Mouse (Mus musculus): Measurements from ENCODE around the gene Baz2b.
A peak's percentile ranks its signal among the peaks of the same experiment; 100 is the strongest.

Baz2b gene

DNA sequence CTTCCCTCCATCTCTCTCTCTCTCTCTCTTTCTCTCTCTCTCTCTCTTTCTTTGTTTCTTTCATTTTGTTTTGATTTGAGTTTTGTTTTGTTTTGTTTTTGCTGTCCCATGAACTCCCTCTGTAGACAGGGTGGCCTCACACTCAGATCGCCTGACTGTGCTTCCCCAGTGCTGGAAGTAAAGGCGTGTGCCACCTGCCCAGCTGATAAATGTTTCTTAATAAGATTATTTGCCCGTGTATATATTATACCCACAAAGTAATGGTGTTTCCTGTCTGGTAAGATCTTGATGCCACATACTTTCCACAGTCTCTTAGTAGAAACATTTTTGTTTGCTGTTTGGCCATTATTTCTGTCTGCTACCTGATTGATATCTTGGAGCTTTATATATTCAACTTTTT, 198.1 kb downstream of the Baz2b start:
- DNase-seq (ENCODE audit: extremely low read depth, low read depth), result no peak

- DNase-seq (ENCODE audit: extremely low read depth, low read depth), result no peak
Measured at GRCm38 (mm10) chr2:60003665-60004045, 206.0 kb downstream of the Baz2b start.

DNA sequence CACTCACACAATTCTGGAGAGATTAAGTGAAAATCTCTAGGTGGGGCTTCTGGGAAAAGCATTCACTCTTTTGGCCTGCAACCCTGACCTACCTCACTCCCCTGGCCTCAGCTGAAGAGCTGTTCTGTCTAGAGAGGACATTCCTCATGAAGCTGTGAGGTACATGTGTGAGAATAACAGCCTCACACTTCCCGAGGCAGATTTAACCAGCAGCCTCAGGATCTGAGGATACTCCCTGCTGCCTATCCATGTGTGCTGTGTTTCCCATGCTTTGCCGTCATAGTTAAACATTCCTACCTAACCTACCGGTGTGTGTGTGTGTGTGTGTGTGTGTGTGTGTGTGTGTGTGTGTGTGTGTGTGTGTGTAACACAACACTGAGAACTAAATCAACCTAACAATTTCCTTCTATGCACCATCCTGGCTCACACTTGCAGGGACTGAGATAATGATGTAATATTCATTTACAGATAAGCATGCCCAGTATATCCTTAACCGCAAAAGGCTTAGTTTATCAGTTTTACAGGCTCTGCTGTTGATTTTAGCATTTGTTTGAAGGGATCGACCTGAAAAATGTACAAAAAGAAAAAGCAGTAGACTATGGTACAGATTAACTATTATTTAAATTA, 206.5 kb downstream of the Baz2b start:
- no peak for DNase-seq (ENCODE audit: extremely low read depth, low read depth)

GRCm38 (mm10) chr2:60000268-60000667, 209.4 kb downstream of the Baz2b start:
- no peak for DNase-seq (ENCODE audit: extremely low read depth, low read depth)

GRCm38 (mm10) chr2:59997479-59998228, 212.0 kb downstream of the Baz2b start:
- DNase-seq (ENCODE audit: extremely low read depth, low read depth), result no peak

GRCm38 (mm10) chr2:59996911-59997310, 212.7 kb downstream of the Baz2b start:
- no peak for DNase-seq (ENCODE audit: extremely low read depth, low read depth)

- DNase-seq (ENCODE audit: extremely low read depth, low read depth), result no peak
Measured at GRCm38 (mm10) chr2:59993190-59993535, 216.5 kb downstream of the Baz2b start.

- no peak for DNase-seq (ENCODE audit: extremely low read depth, low read depth)
Measured at GRCm38 (mm10) chr2:59992488-59993189, 217.0 kb downstream of the Baz2b start.

- no peak for DNase-seq (ENCODE audit: extremely low read depth, low read depth)
Measured at GRCm38 (mm10) chr2:59991775-59992174, 217.9 kb downstream of the Baz2b start.

- DNase-seq (ENCODE audit: extremely low read depth, low read depth), result no peak
Measured at GRCm38 (mm10) chr2:59987521-59987920, 222.1 kb downstream of the Baz2b start.

- DNase-seq (ENCODE audit: extremely low read depth, low read depth), result no peak
Measured at GRCm38 (mm10) chr2:59979488-59980220, 230.0 kb downstream of the Baz2b start.

- no peak for DNase-seq (ENCODE audit: extremely low read depth, low read depth)
Measured at GRCm38 (mm10) chr2:59976680-59977079, 233.0 kb downstream of the Baz2b start.

DNA sequence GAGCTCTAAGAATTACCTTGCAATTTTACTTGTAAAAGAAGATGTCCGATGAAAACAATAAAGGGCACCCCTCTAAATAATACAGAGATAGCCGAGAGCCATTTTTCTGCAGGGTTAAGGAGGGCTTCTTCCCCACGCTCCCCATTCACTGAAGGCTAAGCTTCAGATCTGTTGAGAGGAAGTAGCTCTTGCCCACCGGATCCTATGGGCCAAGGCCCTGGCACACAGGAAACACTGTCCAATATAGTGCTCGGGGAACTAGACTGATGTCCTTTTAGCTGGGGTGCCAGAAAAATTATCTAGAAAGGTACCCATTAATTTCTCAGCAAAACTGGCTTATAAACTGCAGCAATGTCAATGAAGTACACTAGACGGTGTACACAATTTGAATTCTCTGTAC, 233.9 kb downstream of the Baz2b start:
- no peak for DNase-seq (ENCODE audit: extremely low read depth, low read depth)

- no peak for DNase-seq (ENCODE audit: extremely low read depth, low read depth)
Measured at GRCm38 (mm10) chr2:59973962-59974361, 235.7 kb downstream of the Baz2b start.

- no peak for DNase-seq (ENCODE audit: extremely low read depth, low read depth)
Measured at GRCm38 (mm10) chr2:59973104-59973641, 236.5 kb downstream of the Baz2b start.

DNA sequence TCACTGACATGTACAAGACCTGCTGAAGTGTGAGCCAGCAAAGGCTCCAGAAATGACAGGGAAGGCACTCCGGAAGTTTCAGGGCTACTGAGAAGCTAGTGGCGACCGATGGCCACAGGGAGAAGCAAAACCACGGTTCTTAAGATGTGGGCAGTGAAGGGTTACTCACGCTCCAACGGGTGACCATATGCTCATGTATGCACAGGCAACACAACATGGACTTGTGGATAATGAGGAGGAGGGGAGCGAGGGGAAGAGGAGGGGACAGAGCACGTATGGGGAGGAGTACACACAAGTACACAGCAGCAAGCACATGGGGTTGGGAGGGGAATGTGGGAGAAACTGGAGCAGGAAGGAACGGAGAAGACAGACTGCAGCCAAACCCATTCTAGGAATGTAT, 239.1 kb downstream of the Baz2b start:
- no peak for DNase-seq (ENCODE audit: extremely low read depth, low read depth)

DNA sequence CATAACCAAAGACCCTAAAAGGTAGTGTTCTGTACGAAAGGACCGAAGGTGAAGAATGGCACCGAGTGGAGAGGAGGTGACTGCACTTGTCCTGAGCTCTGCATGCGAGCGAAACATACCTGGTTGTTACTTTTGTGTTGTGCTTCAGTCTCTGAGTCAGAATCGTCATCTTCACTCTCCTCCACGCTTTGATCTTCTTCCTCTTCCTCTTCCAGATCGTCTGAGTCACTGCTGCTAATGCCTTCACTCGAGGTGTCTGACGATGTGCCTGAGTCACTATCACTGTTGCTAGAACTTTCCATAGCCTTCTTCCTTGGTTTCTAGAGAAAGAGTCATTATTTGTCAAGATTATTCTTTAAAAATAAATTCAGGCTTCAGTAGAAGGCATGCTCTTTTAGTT, 240.5 kb downstream of the Baz2b start:
- peak; percentile 2 for DNase-seq (ENCODE audit: extremely low read depth, low read depth)

DNA sequence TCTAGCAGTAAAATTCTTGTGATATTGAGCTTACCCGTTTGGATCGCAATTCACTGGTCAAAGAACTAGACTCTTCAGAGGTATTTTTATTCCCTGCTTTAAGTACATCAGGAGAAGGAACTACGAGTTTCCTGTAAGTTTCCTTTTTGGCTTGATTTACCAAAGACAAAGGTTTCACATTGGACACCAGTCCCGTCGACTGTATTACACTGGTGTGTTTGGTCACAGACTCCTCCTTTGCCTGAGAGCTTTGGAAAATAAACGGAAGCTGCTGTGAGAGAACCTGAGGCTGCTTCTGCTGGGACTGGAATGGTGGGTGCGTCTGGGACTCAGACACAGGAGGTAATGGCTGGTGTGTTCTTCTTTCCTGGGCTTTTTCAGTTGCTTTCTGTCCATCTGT, 241.0 kb downstream of the Baz2b start:
- no peak for DNase-seq (ENCODE audit: extremely low read depth, low read depth)

GRCm38 (mm10) chr2:59966454-59966853, 243.2 kb downstream of the Baz2b start:
- DNase-seq (ENCODE audit: extremely low read depth, low read depth), result no peak

DNA sequence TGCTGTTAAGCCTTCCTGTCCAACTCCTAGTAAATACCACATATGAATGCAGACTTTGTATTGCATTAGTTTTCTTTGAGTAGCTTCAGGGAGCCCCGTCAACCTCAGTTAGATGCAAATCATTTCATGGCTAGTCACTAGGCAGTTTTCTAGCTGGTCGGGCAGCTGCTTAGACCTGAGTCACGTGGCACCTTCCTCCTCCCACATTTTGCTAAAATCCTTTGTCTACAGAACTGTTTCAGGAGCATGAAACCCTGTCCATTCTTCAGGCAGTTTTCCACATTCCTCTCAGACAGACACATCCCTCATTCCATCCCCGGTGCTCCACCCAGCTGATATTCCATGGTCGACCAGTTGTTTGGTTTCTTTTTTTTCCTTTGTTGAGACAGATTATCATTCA, 246.6 kb downstream of the Baz2b start:
- DNase-seq (ENCODE audit: extremely low read depth, low read depth), result no peak

GRCm38 (mm10) chr2:59962579-59962978, 247.1 kb downstream of the Baz2b start:
- DNase-seq (ENCODE audit: extremely low read depth, low read depth), result no peak

- no peak for DNase-seq (ENCODE audit: extremely low read depth, low read depth)
Measured at GRCm38 (mm10) chr2:59960495-59960772, 249.2 kb downstream of the Baz2b start.
